ENCODE assay signal across 29 mouse cellular contexts in genomic region chr10:60721640-60722039, GRCm38 (mm10). TPM values are rescaled to one million over a fixed set of nuclear protein-coding genes. Genes with fewer than 3 reads are reported as not detected.
DNase-seq lines count a peak whose midpoint lies in the region; ATAC-seq and TF ChIP-seq lines count a peak whose summit lies in the region.
"Had no signal": no experiment of that assay in that cellular context is flagged by ENCODE, and none has a peak within 500 bp of the region (broad histone marks: within the 10 kb centered on the region; RNA-seq: fewer than 3 reads in every experiment).

No protein-coding gene starts in this region.

- H3K27me3 ChIP-seq in midbrain, embryonic 13.5 days: no peaks in the 10 kb centered on the region
- H3K27me3 ChIP-seq in midbrain, postnatal 0 days (ENCODE audit: insufficient read depth, low read length): no peaks in the 10 kb centered on the region
- no peaks in the 10 kb centered on the region for H3K27me3 ChIP-seq in forebrain, postnatal 0 days (ENCODE audit: insufficient read depth, low read length)
- H3K27me3 ChIP-seq: intestine, embryonic 15.5 days; limb, embryonic 13.5 days; lung, embryonic 15.5 days; neural tube, embryonic 12.5 days; stomach, embryonic 15.5 days had no signal

- ATAC-seq in midbrain, embryonic 13.5 days: no peak; the same call in 1 of the 2 replicates
- ATAC-seq in midbrain, postnatal 0 days (ENCODE audit: low FRiP score): no peak
- peak; percentile 34; the same call in 1 of the 2 replicates for ATAC-seq in forebrain, postnatal 0 days
- ATAC-seq: hindbrain, embryonic 16.5 days; intestine, embryonic 15.5 days had no signal

- peaks cover 14% of the 10 kb centered on the region for H3K4me1 ChIP-seq in midbrain, embryonic 13.5 days (replicated peaks)
- H3K4me1 ChIP-seq in midbrain, postnatal 0 days (ENCODE audit: insufficient read depth, low read length): no peaks in the 10 kb centered on the region
- peaks cover 5 to 35% of the 10 kb centered on the region in 2 experiments; a peak in 3 of 4 replicates for H3K4me1 ChIP-seq in ES-E14 (ENCODE audit: control insufficient read depth in 2 of 2, insufficient read depth in 2 of 2, low read length in 2 of 2, poor library complexity in 1 of 2)
- no peaks in the 10 kb centered on the region for H3K4me1 ChIP-seq in forebrain, postnatal 0 days (ENCODE audit: insufficient read depth)
- H3K4me1 ChIP-seq: intestine, embryonic 15.5 days; limb, embryonic 13.5 days; lung, embryonic 15.5 days; neural tube, embryonic 12.5 days; stomach, embryonic 15.5 days had no signal

- H3K9me3 ChIP-seq in midbrain, embryonic 13.5 days: no peaks in the 10 kb centered on the region
- H3K9me3 ChIP-seq in midbrain, postnatal 0 days (ENCODE audit: low read length): no peaks in the 10 kb centered on the region
- no peaks in the 10 kb centered on the region for H3K9me3 ChIP-seq in ES-E14 (ENCODE audit: control insufficient read depth, insufficient read depth, low read depth, low read length)
- no peaks in the 10 kb centered on the region for H3K9me3 ChIP-seq in forebrain, postnatal 0 days (ENCODE audit: low read length)
- H3K9me3 ChIP-seq: intestine, embryonic 15.5 days; limb, embryonic 13.5 days; lung, embryonic 15.5 days; midbrain, embryonic 12.5 days; neural tube, embryonic 12.5 days; stomach, embryonic 15.5 days had no signal

- H3K36me3 ChIP-seq in midbrain, embryonic 13.5 days: peaks cover 3% of the 10 kb centered on the region; the same call in 1 of the 2 replicates
- no peaks in the 10 kb centered on the region for H3K36me3 ChIP-seq in midbrain, postnatal 0 days (ENCODE audit: insufficient read depth, low read length)
- peaks cover under 1% of the 10 kb centered on the region; the same call in 1 of the 2 replicates for H3K36me3 ChIP-seq in ES-E14 (ENCODE audit: control insufficient read depth, insufficient read depth, low read length, poor library complexity, severe bottlenecking)
- H3K36me3 ChIP-seq in forebrain, postnatal 0 days (ENCODE audit: insufficient read depth): no peaks in the 10 kb centered on the region
- H3K36me3 ChIP-seq: lung, embryonic 15.5 days; stomach, embryonic 15.5 days had no signal

- TF ChIP-seq CTCF in midbrain, postnatal 0 days (IDR thresholded peaks at IDR 0.05): no peak
- TF ChIP-seq CTCF in forebrain, postnatal 0 days (IDR thresholded peaks at IDR 0.05; ENCODE audit: low read depth): no peak

- no peak overlapping the region for H3K4me3 ChIP-seq in midbrain, embryonic 13.5 days (replicated peaks)
- H3K4me3 ChIP-seq in midbrain, postnatal 0 days (ENCODE audit: low read depth, low read length): no peak overlapping the region
- H3K4me3 ChIP-seq in ES-E14 (ENCODE audit: insufficient read depth in 1 of 2, low read depth in 1 of 2, low read length in 2 of 2, poor library complexity in 1 of 2, severe bottlenecking in 1 of 2): no peak overlapping the region
- no peak overlapping the region for H3K4me3 ChIP-seq in forebrain, postnatal 0 days (ENCODE audit: low read depth, low read length)
- H3K4me3 ChIP-seq: erythroblast, embryonic 14.5 days; gastrocnemius, adult 2 months; intestine, embryonic 15.5 days; limb, embryonic 13.5 days; lung, embryonic 15.5 days; midbrain, embryonic 12.5 days; myocyte; neural tube, embryonic 12.5 days; stomach, embryonic 15.5 days had no signal

- no peak overlapping the region for H3K4me2 ChIP-seq in midbrain, embryonic 13.5 days (replicated peaks)
- H3K4me2 ChIP-seq in midbrain, postnatal 0 days (ENCODE audit: low read depth, low read length, poor library complexity, severe bottlenecking): no peak overlapping the region
- 0 out of 2 replicates have a peak overlapping the region, but pooled peaks have one; percentile 8 for H3K4me2 ChIP-seq in forebrain, postnatal 0 days (ENCODE audit: low read depth)
- H3K4me2 ChIP-seq: heart, embryonic 11.5 days; intestine, embryonic 15.5 days; limb, embryonic 13.5 days; liver, embryonic 11.5 days; lung, embryonic 15.5 days; midbrain, embryonic 12.5 days; neural tube, embryonic 12.5 days; stomach, embryonic 15.5 days had no signal

- DNase-seq in cerebellum, postnatal 10 days: peak; percentile 30 to 35
- DNase-seq in cerebellum, postnatal 36 days: no peak
- DNase-seq in midbrain, postnatal 0 days (ENCODE audit: low spot score): no peak
- no peak for DNase-seq in ES-E14 (ENCODE audit: low read depth, low spot score)
- DNase-seq in forebrain, postnatal 0 days: peak; percentile 26
- no peak for DNase-seq in spleen, postnatal 36 days (ENCODE audit: low spot score in 2 of 2)
- DNase-seq in frontal cortex, adult 2 months (ENCODE audit: extremely low spot score in 1 of 2, low spot score in 1 of 2): no peak
- DNase-seq: adrenal gland, postnatal 14 days; cerebellum, adult 11-12 months; cerebellum, adult 9-11 months; gastrocnemius, adult 2 months; gastrocnemius, postnatal 36 days; heart, adult 18-20 months; heart, postnatal 4 days; kidney, adult 2 months; kidney, postnatal 4 days; thymus, postnatal 14 days had no signal

- H3K27ac ChIP-seq in midbrain, embryonic 13.5 days: peak overlapping the region; percentile 45; the same call in 1 of the 2 replicates
- no peak overlapping the region for H3K27ac ChIP-seq in midbrain, postnatal 0 days (ENCODE audit: low read depth, low read length)
- no peak overlapping the region for H3K27ac ChIP-seq in ES-E14 (ENCODE audit: insufficient read depth, low read depth, low read length, poor library complexity, severe bottlenecking)
- no peak overlapping the region for H3K27ac ChIP-seq in forebrain, postnatal 0 days (ENCODE audit: low read depth, low read length)
- H3K27ac ChIP-seq: gastrocnemius, adult 2 months; intestine, embryonic 15.5 days; limb, embryonic 13.5 days; lung, embryonic 15.5 days; midbrain, embryonic 12.5 days; neural tube, embryonic 12.5 days; stomach, embryonic 15.5 days had no signal

- in situ Hi-C loops in ES-E14 (cut with MboI; ENCODE audit: low sequenced_read_pairs in 2 of 2, unreplicated experiment in 2 of 2): no loop called here

- WGBS in midbrain, embryonic 13.5 days: 30% methylated on average over 12 of the region's 12 CpGs
- WGBS in midbrain, postnatal 0 days: 31% methylated on average over 12 of the region's 12 CpGs
- 16% methylated on average over 12 of the region's 12 CpGs for WGBS in forebrain, postnatal 0 days

- no peak overlapping the region for H3K9ac ChIP-seq in midbrain, embryonic 13.5 days (replicated peaks)
- H3K9ac ChIP-seq in midbrain, postnatal 0 days (replicated peaks; ENCODE audit: low read length, poor library complexity, severe bottlenecking): no peak overlapping the region
- H3K9ac ChIP-seq in ES-E14 (ENCODE audit: insufficient read depth, low read depth, low read length, poor library complexity, severe bottlenecking): no peak overlapping the region
- H3K9ac ChIP-seq in forebrain, postnatal 0 days: no peak overlapping the region
- H3K9ac ChIP-seq: intestine, embryonic 15.5 days; limb, embryonic 13.5 days; lung, embryonic 15.5 days; midbrain, embryonic 12.5 days; neural tube, embryonic 12.5 days; stomach, embryonic 15.5 days had no signal

TF ChIP-seq in ES-E14, 5 proteins besides CTCF, POLR2A, EP300 and RAD21:
- no peak for TF ChIP-seq ZC3H11A (IDR thresholded peaks at IDR 0.05; ENCODE audit: borderline replicate concordance, low read depth, low read length)
- peak; percentile 79; the same call in 1 of the 2 replicates for TF ChIP-seq ZNF384 (IDR thresholded peaks at IDR 0.05; ENCODE audit: low read depth, low read length)
- no peak for TF ChIP-seq MAFK (IDR thresholded peaks at IDR 0.05; ENCODE audit: insufficient read depth, low read depth, low read length)

RNA-seq across cellular contexts. Expression of gene Cdh23, which starts 25.4 kb away (rescaled TPM):
- 4.8 and 5.7 TPM in 2 replicates for polyA plus RNA-seq in midbrain, embryonic 13.5 days (2015; fragmentation: Nextera tagmentation; extraction: Ambion mirVana)
- 20.8 and 24.7 TPM in 2 replicates for total RNA-seq in midbrain, postnatal 0 days (2014; rRNA removed)
- 4.4 and 4.8 TPM in 2 replicates for polyA plus RNA-seq in midbrain, postnatal 0 days (2015; fragmentation: Nextera tagmentation; extraction: Ambion mirVana)
- 2.3 and 2.7 TPM in 2 replicates for total RNA-seq in ES-E14 (2012; rRNA removed)
- 6.2 and 13.1 TPM in 2 replicates for total RNA-seq in forebrain, postnatal 0 days (2014; rRNA removed)
- 0.58 and 1.9 TPM in 2 replicates for polyA plus RNA-seq in forebrain, postnatal 0 days (2015; fragmentation: Nextera tagmentation; extraction: Ambion mirVana)
- 4.6 and 5.4 TPM in 2 replicates for polyA plus RNA-seq in frontal cortex, adult 2 months (2012; rRNA removed)

RNA-seq across cellular contexts. Expression of gene Slc29a3, which starts 31.0 kb away (rescaled TPM):
- 10.3 and 14.0 TPM in 2 replicates for polyA plus RNA-seq in midbrain, embryonic 13.5 days (2015; fragmentation: Nextera tagmentation; extraction: Ambion mirVana)
- total RNA-seq in midbrain, postnatal 0 days (2014; rRNA removed): 7.3 and 7.8 TPM in 2 replicates
- polyA plus RNA-seq in midbrain, postnatal 0 days (2015; fragmentation: Nextera tagmentation; extraction: Ambion mirVana): 6.9 and 8.5 TPM in 2 replicates
- total RNA-seq in ES-E14 (2012; rRNA removed): 11.9 and 21.4 TPM in 2 replicates
- total RNA-seq in forebrain, postnatal 0 days (2014; rRNA removed): 6.5 and 9.3 TPM in 2 replicates
- 7.8 and 11.6 TPM in 2 replicates for polyA plus RNA-seq in forebrain, postnatal 0 days (2015; fragmentation: Nextera tagmentation; extraction: Ambion mirVana)
- polyA plus RNA-seq in frontal cortex, adult 2 months (2012; rRNA removed): 7.5 and 8.0 TPM in 2 replicates

Comparison
In these comparisons a context has a peak if more than half of its experiments do, and no peak if none do; other contexts are left out.
1. DNase-seq: peak in cerebellum, postnatal 10 days (2 of 2) and forebrain, postnatal 0 days (single experiment); none in cerebellum, postnatal 36 days (0 of 2), midbrain, postnatal 0 days (single experiment), ES-E14 (single experiment), spleen, postnatal 36 days (0 of 2) and frontal cortex, adult 2 months (0 of 2).